Mouse (Mus musculus) lung, postnatal 25 days (tissue): ENCODE data around the gene Mogat1.
"Not testable (repeated sequence)": the region's sequence is repeated elsewhere in the genome, so short reads cannot be mapped to it uniquely, and the experiment has no call there.

Experiments used
- DNase-seq: peaks from one replicate; pipeline ENCODE4 v3.0.0; 2022; ENCODE audit warnings: low spot score

Mogat1 gene

DNA sequence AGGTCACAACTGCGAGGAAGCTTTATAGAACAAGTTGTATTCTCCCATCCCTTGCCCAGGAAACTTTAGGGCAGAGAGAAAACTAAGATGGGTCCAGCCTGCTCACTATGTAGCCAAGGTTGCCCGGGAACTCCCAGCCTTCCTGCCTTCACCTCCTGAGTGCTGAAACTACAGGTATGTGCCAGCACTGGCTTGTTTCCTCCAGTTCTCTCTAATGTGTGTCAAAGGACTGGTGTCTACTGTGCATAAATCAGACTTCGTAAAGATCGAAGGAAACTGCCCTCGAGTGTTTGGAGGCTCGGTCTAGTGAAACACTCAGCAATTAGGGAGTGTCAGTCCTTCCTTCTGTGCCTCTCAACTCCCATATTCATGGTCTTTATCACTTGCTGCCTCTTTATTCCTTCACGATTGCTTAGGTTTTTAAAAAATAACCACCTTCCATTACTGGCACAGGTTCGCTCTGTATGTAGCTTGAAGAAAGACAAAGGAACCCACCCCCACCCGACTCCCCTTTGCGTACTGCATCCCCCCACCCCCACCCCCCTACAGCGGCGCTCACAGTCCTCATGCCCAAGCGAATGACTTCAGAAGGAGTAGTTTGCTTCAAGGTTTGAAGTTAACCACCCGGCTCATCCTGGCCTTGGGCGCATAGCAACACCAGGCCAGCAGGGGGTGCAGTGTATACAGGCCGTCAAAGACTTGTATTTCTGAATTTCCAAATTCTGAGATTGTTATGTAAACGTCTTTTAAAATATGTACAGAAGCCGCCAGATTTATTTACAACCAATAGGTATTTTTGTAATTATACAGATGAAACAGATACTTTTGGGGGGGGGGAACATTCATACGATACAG is 25.7 kb downstream of the Mogat1 start:
- DNase-seq: peak; percentile 74

DNA sequence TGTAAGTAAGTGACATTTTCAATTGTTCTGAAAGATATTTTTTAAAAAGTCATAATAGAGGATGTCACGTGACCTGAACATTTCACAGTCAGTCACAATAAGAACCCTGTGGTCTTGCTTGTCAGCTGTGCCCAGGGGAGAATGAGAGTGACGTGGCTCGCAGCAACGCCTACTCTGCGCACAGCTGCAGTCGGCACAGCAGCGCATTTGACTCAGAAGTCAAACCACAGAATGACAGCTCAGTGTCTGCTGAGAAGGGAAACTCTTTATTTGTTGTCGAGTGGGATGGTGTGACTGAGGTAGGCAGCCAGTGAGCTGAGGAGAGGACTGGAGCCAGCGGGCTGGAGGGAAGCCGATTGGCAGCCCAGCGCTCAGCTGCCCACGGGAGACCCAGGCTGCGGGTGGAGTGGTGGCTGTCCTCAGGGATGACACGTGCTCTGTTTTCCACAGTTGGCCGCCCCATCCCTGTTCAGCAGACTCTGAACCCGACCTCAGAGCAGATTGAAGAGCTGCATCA is 26.8 kb downstream of the Mogat1 start:
- peak; percentile 62 for DNase-seq

DNA sequence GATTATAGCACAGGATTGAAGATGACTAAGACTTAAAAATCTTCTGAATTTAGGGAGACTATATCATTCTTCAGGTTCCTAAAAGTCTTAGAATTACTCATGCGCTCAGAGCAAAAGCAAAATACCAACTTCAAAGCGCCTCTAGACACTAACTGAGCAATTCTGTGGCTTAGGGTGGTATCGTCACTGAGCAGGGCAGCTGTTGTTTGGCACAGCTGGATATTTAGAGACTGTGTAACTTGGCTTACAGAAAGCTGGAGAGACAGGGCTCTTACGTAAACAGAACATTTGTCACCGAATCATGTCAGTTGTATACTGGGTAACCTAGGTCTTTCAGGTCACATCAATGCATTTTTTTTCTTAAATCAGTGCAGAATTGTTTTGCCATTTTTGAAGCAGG is 27.6 kb downstream of the Mogat1 start:
- DNase-seq: no peak

DNA sequence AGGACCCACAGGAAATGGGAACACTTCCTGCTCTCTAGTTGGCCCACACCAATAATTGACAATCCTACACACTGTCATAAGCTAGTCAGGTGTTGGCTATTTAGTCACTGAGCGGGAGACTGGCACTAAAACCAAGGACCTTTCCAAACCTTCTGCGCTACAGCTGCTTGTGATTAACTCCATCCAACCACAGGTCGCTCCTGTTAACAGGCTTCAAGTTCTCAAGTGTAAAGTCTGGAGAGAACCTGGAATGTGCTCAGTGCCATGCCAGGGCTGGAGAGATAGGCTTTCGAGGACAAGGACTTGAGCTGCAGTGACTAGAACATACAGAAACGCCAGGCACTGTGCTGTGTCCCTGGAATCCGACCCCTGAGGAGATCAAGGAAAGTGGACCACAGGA is 28.4 kb downstream of the Mogat1 start:
- DNase-seq: no peak

DNA sequence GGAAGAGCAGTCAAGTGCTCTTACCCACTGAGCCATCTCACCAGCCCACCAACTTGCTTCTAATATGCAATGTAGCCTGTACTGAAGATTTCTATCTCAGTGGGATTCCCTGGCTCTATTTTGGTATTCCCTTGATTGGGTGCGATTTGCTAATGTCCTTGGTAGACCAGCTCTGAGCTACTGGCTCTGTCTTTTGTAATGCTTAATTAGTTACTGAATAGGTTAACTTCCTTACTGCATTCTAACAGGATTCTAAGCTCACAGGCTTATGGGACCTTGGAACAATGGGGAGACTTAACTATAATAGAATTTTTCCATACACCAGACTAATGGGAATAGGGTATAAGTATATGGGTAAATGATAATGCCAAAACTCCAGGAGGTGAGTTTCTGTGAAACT is 32.8 kb downstream of the Mogat1 start:
- not testable (repeated sequence) for DNase-seq

DNA sequence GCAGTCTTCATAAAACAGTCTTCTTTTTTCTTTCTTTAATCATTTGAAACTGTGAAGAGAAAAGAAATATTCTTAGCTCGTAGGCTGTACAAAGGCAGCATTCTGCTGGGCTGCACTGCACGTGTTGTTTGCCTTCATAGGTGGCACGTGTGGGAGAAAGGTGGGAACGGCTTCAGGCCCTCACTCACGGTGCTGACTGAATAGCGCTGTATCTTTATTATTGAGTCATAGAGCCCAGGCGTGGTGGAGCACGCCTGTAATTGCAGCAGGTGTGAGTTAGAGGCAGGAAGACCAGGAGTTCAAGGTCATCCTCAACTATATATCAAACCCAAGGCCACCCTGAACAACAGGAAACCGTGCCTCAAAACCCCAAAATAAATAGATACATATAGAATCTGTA is 35.5 kb downstream of the Mogat1 start:
- no peak for DNase-seq

DNA sequence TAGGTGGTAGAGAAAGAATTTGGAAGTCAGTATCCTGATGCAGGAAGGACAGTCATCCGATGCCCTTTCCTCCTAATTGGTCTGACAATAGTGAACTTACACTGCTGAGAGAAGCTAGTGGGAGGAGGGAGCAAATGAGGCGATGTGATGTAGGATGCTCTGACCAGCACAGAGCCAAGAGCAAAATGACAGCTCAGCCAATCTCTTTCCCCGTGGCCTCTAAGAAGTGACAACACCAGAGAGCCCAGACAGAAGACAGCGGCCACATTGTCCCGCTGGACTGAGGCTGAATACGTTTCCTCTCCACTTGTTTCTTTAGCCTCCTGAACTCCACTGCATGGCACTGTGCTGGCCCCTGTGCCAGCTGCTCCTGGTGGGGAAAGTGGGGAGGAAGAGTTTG is 38.2 kb downstream of the Mogat1 start:
- DNase-seq: no peak

DNA sequence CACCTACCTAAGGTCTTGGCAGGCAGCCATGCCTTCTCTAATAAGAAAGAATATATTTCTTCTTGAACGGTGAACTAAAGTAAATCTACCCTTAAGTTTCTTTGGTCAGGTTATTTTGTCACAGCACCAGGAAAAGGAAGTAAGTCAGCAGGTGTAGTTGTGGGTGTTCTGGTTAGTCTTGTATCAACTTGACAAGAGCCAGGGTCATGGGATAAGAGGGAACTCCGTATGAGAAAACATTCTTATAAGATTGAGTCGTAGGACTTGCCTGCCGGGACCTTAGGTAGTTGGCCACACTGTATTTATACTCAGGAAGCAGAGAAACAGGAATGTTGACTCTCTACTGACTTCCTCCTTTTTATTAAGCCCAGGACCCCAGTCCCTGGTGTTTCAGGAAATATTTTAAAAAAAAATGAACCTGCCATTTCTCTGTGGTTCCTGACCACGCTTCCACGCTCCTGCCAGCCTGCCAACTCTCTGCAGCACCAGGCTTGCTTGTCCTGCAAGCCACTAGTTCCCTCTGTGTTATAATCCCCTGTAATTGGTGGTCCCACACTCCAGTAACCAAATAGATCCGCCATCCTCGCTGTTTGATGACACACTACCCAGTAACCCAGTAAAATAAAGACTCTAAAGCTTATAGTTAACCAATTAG is 43.3 kb downstream of the Mogat1 start:
- no peak for DNase-seq

DNA sequence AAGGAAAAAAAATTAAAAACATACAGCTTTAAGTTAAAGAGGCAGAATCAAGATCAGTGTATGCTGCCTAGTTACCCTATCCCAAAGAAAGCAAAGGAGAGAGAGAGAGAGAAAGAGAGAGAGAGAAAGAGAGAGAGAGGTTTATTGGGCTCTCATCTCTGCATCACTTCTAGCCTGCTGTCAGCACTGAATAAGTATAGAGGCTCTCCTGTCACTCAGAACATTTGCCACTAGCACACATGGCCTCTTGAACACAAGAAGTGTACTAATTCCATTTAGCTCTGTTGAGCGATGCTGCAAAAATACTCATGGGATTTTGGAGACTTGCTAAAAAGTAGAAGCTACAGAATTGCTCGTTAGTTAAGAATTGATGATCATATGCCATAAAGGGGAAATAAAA is 56.2 kb downstream of the Mogat1 start:
- no peak for DNase-seq

DNA sequence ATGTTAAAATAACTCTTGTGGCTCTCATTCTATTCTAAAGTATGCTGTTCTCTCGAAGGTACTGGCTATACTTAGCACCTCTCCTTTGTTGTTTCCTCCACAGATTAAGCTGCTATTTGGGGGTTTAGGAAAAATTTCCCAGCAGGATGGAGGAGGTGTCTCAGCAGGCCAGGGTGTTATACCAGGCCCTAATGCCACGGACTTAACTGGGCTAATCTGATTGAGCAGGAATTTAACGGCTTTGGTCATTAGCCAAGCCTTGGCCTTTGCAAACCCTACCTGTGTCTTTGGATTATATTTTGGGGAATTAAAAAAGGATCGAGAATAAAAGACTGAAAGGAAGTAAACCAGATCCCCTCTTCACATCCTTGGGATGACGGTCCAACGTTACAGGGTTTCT is 56.6 kb downstream of the Mogat1 start:
- DNase-seq: no peak

DNA sequence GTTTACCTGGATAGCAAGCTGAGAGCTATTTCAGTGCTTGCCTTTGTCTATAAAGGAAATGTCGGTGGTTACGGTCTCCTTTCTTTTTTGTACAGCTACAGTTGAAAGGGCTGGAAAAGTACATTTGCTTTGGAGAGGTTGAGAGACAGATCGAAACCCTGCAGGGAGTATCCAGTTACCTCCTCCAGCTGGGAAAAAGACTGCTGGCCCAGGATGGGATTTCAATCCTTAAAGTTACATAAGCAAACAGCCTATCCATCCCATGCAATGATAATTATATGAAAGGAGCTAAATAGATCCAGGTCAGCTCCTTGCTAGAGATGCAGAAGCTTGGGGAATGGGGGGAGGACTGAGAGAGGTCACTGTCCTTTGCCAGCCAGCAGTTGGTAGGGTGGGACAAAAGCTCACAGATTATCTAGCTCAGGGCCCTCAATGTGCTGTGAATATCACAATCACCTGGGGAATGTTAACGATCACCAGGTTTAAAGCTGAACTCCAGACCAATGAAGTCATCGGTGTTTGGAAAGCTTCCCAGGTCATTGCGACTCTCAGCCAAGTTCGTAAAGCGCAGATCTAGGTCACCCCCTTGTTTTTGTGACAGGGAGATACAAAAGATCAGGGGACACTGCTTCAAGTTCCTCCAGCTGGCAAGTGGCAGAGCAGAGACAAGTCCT is 57.2 kb downstream of the Mogat1 start:
- DNase-seq: peak; percentile 11

DNA sequence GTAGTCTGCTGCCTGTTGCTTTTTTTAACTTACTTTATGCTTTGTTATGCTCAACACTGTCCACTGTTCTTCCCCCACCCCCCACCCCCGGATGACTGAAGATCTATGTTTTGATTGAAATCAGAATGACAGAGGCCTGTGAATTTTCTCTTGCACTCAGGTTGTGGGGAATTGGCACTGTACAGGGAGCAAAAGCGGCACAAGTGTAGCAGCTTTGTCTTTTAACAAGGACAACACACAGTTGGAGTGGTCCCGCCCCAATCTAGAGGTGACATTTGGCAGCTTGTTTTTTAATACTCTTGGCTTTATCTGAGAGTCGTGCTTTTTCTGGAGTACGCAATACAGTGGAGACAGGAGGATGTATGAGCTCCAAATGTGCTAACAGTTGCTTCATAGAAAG is 58.8 kb downstream of the Mogat1 start:
- DNase-seq: no peak

DNA sequence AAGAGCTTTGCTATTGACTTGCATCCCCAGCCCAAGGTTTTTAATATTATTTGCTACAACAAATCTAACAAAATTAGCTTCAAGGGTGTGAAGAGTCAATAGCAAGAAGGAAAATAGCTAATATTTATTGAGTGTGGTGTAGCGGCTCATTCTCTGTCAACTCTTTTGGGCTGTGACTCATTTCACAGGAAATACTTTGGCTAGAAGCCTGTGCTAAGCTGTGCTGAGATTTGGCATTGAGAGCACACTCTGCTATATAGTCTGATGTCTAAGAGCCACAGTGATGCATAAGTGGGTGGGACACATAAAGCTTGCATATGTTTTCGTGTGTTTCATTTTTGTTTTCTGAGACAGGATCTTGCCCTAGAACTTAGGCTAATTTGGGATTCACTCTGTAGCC is 74.3 kb downstream of the Mogat1 start:
- DNase-seq: no peak

DNA sequence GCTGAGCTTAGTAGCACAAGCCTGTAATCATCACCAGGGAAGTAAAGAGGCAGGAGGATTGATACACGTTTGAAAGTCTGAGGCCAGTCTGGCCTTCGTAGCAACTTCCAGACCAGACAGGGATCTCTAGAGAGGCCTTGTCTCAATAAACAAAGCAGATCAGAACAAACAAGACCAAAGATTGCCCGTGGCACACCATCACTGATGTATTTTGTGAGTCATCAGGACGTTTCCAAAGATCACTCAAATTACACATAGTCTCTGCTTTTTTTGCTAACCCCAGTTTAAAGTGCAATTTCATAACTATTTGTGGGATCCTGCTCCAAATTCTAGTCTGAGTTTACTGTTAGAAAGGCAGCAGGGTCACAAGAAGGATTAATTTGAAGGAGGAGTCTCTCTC is 76.2 kb downstream of the Mogat1 start:
- no peak for DNase-seq
